Mouse (Mus musculus) midbrain, embryonic 15.5 days (tissue): Measurements from ENCODE around the gene Ppp1r37. TPM values are rescaled to one million over a fixed set of nuclear protein-coding genes. Genes with fewer than 3 reads are reported as not detected.
A peak's percentile ranks its signal among the peaks of the same experiment; 100 is the strongest.
"Not testable (repeated sequence)": the region's sequence is repeated elsewhere in the genome, so short reads cannot be mapped to it uniquely, and the experiment has no call there.

Experiments used
- ATAC-seq: fragments of 200-750 bp; cut with Nextera tagmentation; replicated peaks from 2 replicates; pipeline ENCODE4 v1.8.0; 2017; ENCODE audit warnings: moderate TSS enrichment
- H3K27ac ChIP-seq: fragments of 300-500 bp; sonication (generic); 2 replicates; pipeline ENCODE4 v1.5.1; 2015; ENCODE audit warnings: mild to moderate bottlenecking, inconsistent platforms
- H3K27me3 ChIP-seq: fragments of 300-500 bp; sonication (generic); replicated peaks from 2 replicates; pipeline ENCODE4 v1.6.1; 2015; ENCODE audit warnings: inconsistent platforms
- H3K36me3 ChIP-seq: fragments of 300-500 bp; sonication (generic); replicated peaks from 2 replicates; pipeline ENCODE4 v1.6.1; 2015; ENCODE audit warnings: inconsistent platforms
- H3K4me1 ChIP-seq: fragments of 300-500 bp; sonication (generic); 2 replicates; pipeline ENCODE4 v1.6.1; 2015; ENCODE audit warnings: inconsistent platforms
- H3K4me2 ChIP-seq: fragments of 300-500 bp; sonication (generic); 2 replicates; pipeline ENCODE4 v1.6.1; 2015; ENCODE audit warnings: inconsistent platforms, mild to moderate bottlenecking, moderate library complexity
- H3K4me3 ChIP-seq: fragments of 300-500 bp; sonication (generic); 2 replicates; pipeline ENCODE4 v1.5.1; 2015; ENCODE audit warnings: mild to moderate bottlenecking, inconsistent platforms
- H3K9ac ChIP-seq: fragments of 300-500 bp; sonication (generic); 2 replicates; pipeline ENCODE4 v1.6.1; 2015; ENCODE audit warnings: mild to moderate bottlenecking, inconsistent platforms
- H3K9me3 ChIP-seq: fragments of 300-500 bp; sonication (generic); 2 replicates; pipeline ENCODE4 v1.6.1; 2016; ENCODE audit warnings: inconsistent platforms
- WGBS: fragments of 180-500 bp; shearing (Covaris S2); methylation state at CpG from one replicate; pipeline ENCODE4 v1.1.7; 2015; ENCODE audit warnings: mixed read lengths; 5-methylcytosine and 5-hydroxymethylcytosine counted together
- polyA plus RNA-seq: library from polyadenylated mRNA; unstranded; fragments of >200 nt; fragmentation: Nextera tagmentation; extraction: Ambion mirVana; gene quantifications from 2 replicates; pipeline ENCODE4 v1.2.1, GENCODE M21; 2015

Gene Ppp1r37
- 44.0 and 48.3 TPM in 2 replicates for polyA plus RNA-seq

- ATAC-seq: peak; percentile 44
- no peaks in the 10 kb centered on the region for H3K27me3 ChIP-seq
- WGBS: 2% methylated on average over 19 of the region's 19 CpGs
- peak within 1 kb of the TSS; percentile 86 for H3K4me3 ChIP-seq
- H3K27ac ChIP-seq: peak within 1 kb of the TSS; percentile 96
- peak within 1 kb of the TSS; percentile 97 for H3K4me2 ChIP-seq
- H3K9me3 ChIP-seq: no peaks in the 10 kb centered on the region
- peaks cover 50% of the 10 kb centered on the region for H3K4me1 ChIP-seq
- H3K9ac ChIP-seq: peak within 1 kb of the TSS; percentile 95
- H3K36me3 ChIP-seq: peaks cover 16% of the 10 kb centered on the region
Measured at GRCm38 (mm10) chr7:19562643-19563410, at the start of gene Ppp1r37. TSS of gene Ppp1r37 (minus strand) at chr7:19563076.

GRCm38 (mm10) chr7:19610969-19611368, 48.1 kb upstream of the Ppp1r37 start:
- whole genome bisulfite sequencing: 79% methylated on average over 5 of the region's 5 CpGs
- H3K9me3 ChIP-seq: no peaks in the 10 kb centered on the region

GRCm38 (mm10) chr7:19609641-19610332, 46.9 kb upstream of the Ppp1r37 start:
- Histone ChIP-seq H3K9ac (no peak overlapping the region), H3K36me3 (no peaks in the 10 kb centered on the region), H3K4me1 (no peaks in the 10 kb centered on the region), H3K9me3 (no peaks in the 10 kb centered on the region), H3K4me3 (no peak overlapping the region), H3K4me2 (no peak overlapping the region), H3K27me3 (no peaks in the 10 kb centered on the region), H3K27ac (no peak overlapping the region)
- 92% methylated on average over 12 of the region's 12 CpGs for WGBS
- ATAC-seq: no peak

More at GRCm38 (mm10) chr7:19610969-19611368, 48.1 kb upstream of the Ppp1r37 start:
- ATAC-seq: no peak
- no peak overlapping the region for H3K4me2 ChIP-seq
- no peak overlapping the region for H3K9ac ChIP-seq
- no peaks in the 10 kb centered on the region for H3K27me3 ChIP-seq
- H3K4me1 ChIP-seq: no peaks in the 10 kb centered on the region
- H3K27ac ChIP-seq: no peak overlapping the region
- no peak overlapping the region for H3K4me3 ChIP-seq
- H3K36me3 ChIP-seq: no peaks in the 10 kb centered on the region

GRCm38 (mm10) chr7:19607291-19607690, 44.4 kb upstream of the Ppp1r37 start:
- Histone ChIP-seq H3K4me2 (no peak overlapping the region), H3K36me3 (no peaks in the 10 kb centered on the region), H3K27me3 (no peaks in the 10 kb centered on the region), H3K27ac (no peak overlapping the region), H3K9me3 (no peaks in the 10 kb centered on the region), H3K4me3 (no peak overlapping the region), H3K9ac (no peak overlapping the region), H3K4me1 (peaks cover 15% of the 10 kb centered on the region)
- ATAC-seq: no peak
- 80% methylated on average over 5 of the region's 5 CpGs for WGBS

GRCm38 (mm10) chr7:19604606-19605214, 41.8 kb upstream of the Ppp1r37 start:
- Histone ChIP-seq H3K9ac (peak overlapping the region; percentile 99), H3K4me1 (peaks cover 34% of the 10 kb centered on the region), H3K4me3 (peak overlapping the region; percentile 100), H3K4me2 (peak overlapping the region; percentile 93), H3K27ac (peak overlapping the region; percentile 79; the same call in 1 of the 2 replicates)
- H3K27me3 ChIP-seq, ATAC-seq, H3K36me3 ChIP-seq, H3K9me3 ChIP-seq: not testable (repeated sequence)
- 60% methylated on average over 10 of the region's 10 CpGs for WGBS

GRCm38 (mm10) chr7:19603849-19604605, 41.2 kb upstream of the Ppp1r37 start, which contains the start of gene Clasrp:
TSS of gene Clasrp (minus strand) at chr7:19604486.
- Histone ChIP-seq H3K27me3 (no peaks in the 10 kb centered on the region), H3K9me3 (no peaks in the 10 kb centered on the region), H3K4me1 (peaks cover 35% of the 10 kb centered on the region), H3K36me3 (0 out of 2 replicates have a peak, but pooled peaks cover 4% of the 10 kb centered on the region), H3K4me2 (peak within 1 kb of the TSS; percentile 93), H3K27ac (peak within 1 kb of the TSS; percentile 79), H3K4me3 (peak within 1 kb of the TSS; percentile 100), H3K9ac (peak within 1 kb of the TSS; percentile 99)
- ATAC-seq: peak; percentile 92
- WGBS: 2% methylated on average over 56 of the region's 57 CpGs

GRCm38 (mm10) chr7:19603055-19603454, 40.2 kb upstream of the Ppp1r37 start:
- Histone ChIP-seq H3K4me3 (peak overlapping the region; percentile 100), H3K9me3 (no peaks in the 10 kb centered on the region), H3K27me3 (no peaks in the 10 kb centered on the region), H3K9ac (no peak overlapping the region), H3K27ac (no peak overlapping the region), H3K4me1 (peaks cover 35% of the 10 kb centered on the region), H3K4me2 (peak overlapping the region; percentile 93), H3K36me3 (peaks cover 7% of the 10 kb centered on the region; the same call in 1 of the 2 replicates)
- WGBS: 84% methylated on average over 12 of the region's 12 CpGs
- no peak for ATAC-seq

- Histone ChIP-seq H3K4me2 (no peak overlapping the region), H3K27ac (no peak overlapping the region), H3K9me3 (no peaks in the 10 kb centered on the region), H3K4me3 (no peak overlapping the region), H3K4me1 (peaks cover 35% of the 10 kb centered on the region), H3K27me3 (no peaks in the 10 kb centered on the region), H3K36me3 (peaks cover 8% of the 10 kb centered on the region; the same call in 1 of the 2 replicates), H3K9ac (no peak overlapping the region)
- 48% methylated on average over 5 of the region's 5 CpGs for WGBS
- ATAC-seq: peak; percentile 38; the same call in 1 of the 2 replicates
Measured at GRCm38 (mm10) chr7:19600562-19600961, 37.7 kb upstream of the Ppp1r37 start.

GRCm38 (mm10) chr7:19593061-19593730, 30.3 kb upstream of the Ppp1r37 start:
- no peak for ATAC-seq
- no peaks in the 10 kb centered on the region for H3K9me3 ChIP-seq
- no peaks in the 10 kb centered on the region for H3K4me1 ChIP-seq
- H3K4me2 ChIP-seq: no peak overlapping the region
- peaks cover 39% of the 10 kb centered on the region for H3K36me3 ChIP-seq
- H3K27ac ChIP-seq: no peak overlapping the region
- no peak overlapping the region for H3K9ac ChIP-seq
- H3K27me3 ChIP-seq: no peaks in the 10 kb centered on the region
- 89% methylated on average over 10 of the region's 10 CpGs for WGBS
- H3K4me3 ChIP-seq: no peak overlapping the region

GRCm38 (mm10) chr7:19589917-19590316, 27.0 kb upstream of the Ppp1r37 start:
- Histone ChIP-seq H3K9ac (no peak overlapping the region), H3K27me3 (no peaks in the 10 kb centered on the region), H3K4me3 (no peak overlapping the region), H3K36me3 (peaks cover 55% of the 10 kb centered on the region), H3K27ac (no peak overlapping the region), H3K4me2 (no peak overlapping the region), H3K9me3 (no peaks in the 10 kb centered on the region), H3K4me1 (no peaks in the 10 kb centered on the region)
- 56% methylated on average over 3 of the region's 3 CpGs for WGBS
- ATAC-seq: peak; percentile 60

GRCm38 (mm10) chr7:19589207-19589606, 26.3 kb upstream of the Ppp1r37 start:
- Histone ChIP-seq H3K27ac (no peak overlapping the region), H3K9ac (no peak overlapping the region), H3K36me3 (peaks cover 61% of the 10 kb centered on the region), H3K4me1 (no peaks in the 10 kb centered on the region), H3K9me3 (no peaks in the 10 kb centered on the region), H3K4me3 (no peak overlapping the region), H3K4me2 (no peak overlapping the region), H3K27me3 (no peaks in the 10 kb centered on the region)
- 56% methylated on average over 3 of the region's 3 CpGs for WGBS
- ATAC-seq: no peak
